Mouse (Mus musculus): ENCODE measurements at regions not wholly inside any gene's neighbourhood (a gene's known extent, or its start where the extent isn't known, plus 50 kb on each side); places are given as distances from the start of the nearest gene placed in this dataset.

DNA sequence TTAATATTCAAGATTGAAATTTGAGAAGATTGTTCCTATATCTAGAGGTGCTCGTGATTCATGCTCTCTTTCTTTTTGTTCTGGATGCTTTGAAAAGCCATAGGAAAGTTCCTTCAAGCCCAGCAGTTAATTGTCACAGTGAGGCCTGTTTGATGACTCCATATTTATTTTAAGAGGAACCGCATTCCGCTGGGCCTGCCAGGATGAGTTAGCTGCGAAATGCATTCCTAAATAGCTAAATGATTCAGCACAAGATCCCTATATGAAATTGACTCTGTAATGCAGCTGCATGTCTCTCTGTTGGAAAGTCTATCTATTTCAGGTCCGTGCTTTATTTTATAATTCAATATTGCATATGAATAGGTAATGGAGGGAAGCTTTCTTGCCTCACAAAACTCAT, 511.9 kb upstream of the Adgra3 start:
- no peak for DNase-seq

DNA sequence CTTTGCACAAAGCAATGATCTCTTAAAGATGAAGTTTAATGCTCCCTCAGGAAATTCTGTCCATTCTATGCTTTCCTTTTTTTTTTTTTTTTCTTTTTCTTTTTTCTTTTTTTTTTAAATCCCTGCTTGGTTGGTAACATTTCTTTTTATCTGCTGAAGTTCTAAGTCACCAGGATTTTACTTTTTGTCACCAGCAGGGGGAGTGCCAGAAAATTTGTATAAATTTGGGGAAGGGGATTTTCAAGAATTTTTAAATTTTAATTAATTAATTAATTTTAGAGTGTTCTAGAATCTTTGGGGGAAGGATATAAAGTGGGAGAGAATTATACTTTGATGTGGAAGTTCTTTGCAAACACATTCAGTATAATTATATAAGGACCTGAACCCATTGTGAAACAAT, 492.3 kb upstream of the Adgra3 start:
- no peak for DNase-seq

GRCm38 (mm10) chr5:50512539-50512938, 453.7 kb upstream of the Adgra3 start:
- DNase-seq, result no peak

- no peak for DNase-seq
These were observed 451.1 kb upstream of the Adgra3 start for GRCm38 (mm10) chr5:50509696-50510421.

DNA sequence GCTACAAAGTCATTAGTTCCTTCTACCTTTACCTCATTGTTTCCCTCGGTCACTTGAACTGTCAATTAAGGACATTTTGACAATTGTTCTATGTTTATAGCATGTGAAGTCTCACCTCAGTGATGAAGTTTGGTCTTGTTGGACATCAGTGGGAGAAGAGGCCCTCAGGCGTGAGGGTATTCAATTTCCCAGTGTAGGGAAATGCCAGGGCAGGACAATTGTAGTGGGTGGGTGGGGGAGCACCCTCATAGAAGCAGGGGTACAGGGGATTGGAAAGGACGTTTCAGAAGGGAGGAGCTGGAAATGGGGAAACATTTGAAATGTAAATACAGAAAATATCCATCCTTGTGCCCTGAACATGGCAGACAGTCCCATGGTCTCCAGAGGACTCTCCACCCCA, 431.4 kb upstream of the Adgra3 start:
- DNase-seq, result no peak

DNA sequence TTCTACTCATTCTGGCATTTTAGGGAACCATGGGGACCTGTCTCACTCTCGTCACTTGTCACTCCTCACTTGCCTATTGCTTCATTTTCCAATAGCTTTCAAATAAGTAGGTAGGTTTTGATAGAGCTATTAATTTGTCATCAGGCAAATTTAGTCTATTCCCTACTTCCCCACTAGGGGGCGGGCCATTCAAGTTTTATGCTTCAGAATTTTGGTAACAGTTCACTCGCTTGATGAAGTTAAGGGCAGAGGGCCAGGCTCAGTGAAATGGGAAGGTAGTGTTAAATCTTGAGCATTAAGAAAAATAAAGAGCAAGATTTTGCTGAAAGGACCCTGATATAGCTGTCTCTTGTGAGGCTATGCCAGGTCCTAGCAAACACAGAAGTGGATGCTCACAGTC, 418.2 kb upstream of the Adgra3 start:
- peak; percentile 35 for DNase-seq

DNA sequence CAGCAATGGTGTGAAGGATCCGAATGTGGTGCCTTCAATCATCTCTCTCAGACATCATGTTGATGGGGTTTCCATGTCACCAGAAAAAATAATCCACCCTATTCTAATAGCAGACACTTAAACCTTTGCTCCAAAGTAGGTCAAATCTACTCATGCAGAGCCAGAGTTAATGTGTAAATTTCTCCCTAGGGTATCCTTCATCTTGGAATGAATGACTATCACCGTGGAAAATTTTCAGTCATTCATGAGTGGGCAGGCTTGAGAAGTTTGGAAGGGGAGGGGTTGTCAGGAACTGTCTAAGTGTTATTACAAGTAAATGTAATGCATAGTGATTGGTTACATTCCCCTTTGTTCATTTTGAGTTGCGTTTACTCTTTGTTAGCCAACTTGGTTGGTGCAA, 402.7 kb upstream of the Adgra3 start:
- DNase-seq, result no peak

- DNase-seq, result peak; percentile 53
These were observed 398.8 kb upstream of the Adgra3 start for GRCm38 (mm10) chr5:50457621-50458020.

DNA sequence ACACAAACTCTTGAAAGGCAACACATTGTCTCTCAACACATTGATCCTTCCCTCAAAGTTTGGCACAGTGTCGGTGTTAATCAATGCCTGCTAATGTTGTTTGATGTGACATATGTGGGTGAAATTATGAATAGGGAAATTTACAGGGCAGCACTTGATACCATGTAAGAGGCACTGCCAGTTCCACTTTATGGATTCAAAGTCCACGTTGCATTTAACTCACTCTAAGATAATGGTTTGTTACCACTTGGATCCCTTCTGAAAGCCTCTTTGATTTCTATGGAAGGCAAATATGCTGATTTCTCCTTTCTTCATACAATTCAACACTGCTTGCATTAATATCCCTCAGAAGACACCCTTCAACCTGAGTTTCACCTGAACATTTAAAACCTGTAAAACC, 395.6 kb upstream of the Adgra3 start:
- no peak for DNase-seq

DNA sequence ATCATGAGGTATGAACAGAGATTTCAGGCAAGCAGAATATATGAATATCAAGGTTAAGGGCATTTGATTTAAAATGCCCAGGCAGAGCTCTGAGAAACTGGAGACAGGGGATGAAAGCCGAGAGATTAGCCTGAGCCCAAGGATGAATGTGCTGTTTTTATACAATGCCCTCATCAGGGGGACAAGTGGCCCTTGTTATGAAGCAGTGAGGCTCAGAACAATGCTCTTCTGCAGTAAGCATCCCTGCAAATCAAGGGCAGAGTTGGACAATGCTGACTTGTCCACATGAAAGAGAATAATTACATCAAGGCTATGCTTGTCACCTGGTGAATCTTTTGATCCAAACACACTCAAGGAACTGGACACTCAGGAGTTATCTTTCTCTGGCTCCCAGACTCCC, 348.1 kb upstream of the Adgra3 start:
- no peak for DNase-seq

GRCm38 (mm10) chr5:50406520-50406919, 347.7 kb upstream of the Adgra3 start:
- DNase-seq, result no peak
